Mouse (Mus musculus) frontal cortex, postnatal 10 days (tissue): ENCODE measurements around the gene Rab36.

Experiments used
- DNase-seq, 2 experiments: peaks; one replicate each; pipeline ENCODE4 v3.0.0; 2022; ENCODE audit warnings: low spot score in 2 of 2, mixed read lengths in 1 of 2

The Rab36 gene

GRCm38 (mm10) chr10:75044459-75044858, 7.6 kb downstream of the Rab36 start:
- no peak for DNase-seq

- DNase-seq = no peak
These were observed 9.0 kb downstream of the Rab36 start for GRCm38 (mm10) chr10:75045831-75046230.

DNA sequence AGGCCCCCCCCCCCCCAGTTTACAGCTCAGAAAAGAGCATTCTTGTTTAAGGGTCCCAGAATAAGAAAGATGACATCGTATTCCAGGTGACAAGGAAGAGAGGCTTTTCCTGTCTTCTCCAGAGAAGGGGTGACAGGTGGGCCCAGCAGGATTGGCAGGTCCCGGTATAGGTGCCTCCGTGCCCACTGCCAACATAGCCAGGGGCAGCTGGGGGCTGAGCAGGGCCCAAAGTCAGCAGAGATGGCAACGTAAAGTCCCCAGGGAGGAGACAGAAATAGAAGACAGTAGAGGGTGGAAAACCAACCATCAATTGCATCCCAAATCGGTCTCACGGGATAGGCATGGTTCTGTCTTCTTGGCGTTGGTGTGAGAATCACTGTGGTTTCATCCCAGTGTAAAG, 11.9 kb downstream of the Rab36 start:
- DNase-seq = no peak

- DNase-seq = no peak
These were observed 14.7 kb downstream of the Rab36 start for GRCm38 (mm10) chr10:75051364-75052074.

GRCm38 (mm10) chr10:75052902-75053301, 16.0 kb downstream of the Rab36 start:
- no peak for DNase-seq

- no peak for DNase-seq
These were observed 16.8 kb downstream of the Rab36 start for GRCm38 (mm10) chr10:75053655-75054054.

GRCm38 (mm10) chr10:75054125-75054524, 17.3 kb downstream of the Rab36 start:
- no peak for DNase-seq

- DNase-seq = no peak
These were observed 18.8 kb downstream of the Rab36 start for GRCm38 (mm10) chr10:75055672-75056071.

GRCm38 (mm10) chr10:75056255-75056654, 19.4 kb downstream of the Rab36 start:
- no peak for DNase-seq

GRCm38 (mm10) chr10:75058336-75058735, 21.5 kb downstream of the Rab36 start:
- no peak for DNase-seq

DNA sequence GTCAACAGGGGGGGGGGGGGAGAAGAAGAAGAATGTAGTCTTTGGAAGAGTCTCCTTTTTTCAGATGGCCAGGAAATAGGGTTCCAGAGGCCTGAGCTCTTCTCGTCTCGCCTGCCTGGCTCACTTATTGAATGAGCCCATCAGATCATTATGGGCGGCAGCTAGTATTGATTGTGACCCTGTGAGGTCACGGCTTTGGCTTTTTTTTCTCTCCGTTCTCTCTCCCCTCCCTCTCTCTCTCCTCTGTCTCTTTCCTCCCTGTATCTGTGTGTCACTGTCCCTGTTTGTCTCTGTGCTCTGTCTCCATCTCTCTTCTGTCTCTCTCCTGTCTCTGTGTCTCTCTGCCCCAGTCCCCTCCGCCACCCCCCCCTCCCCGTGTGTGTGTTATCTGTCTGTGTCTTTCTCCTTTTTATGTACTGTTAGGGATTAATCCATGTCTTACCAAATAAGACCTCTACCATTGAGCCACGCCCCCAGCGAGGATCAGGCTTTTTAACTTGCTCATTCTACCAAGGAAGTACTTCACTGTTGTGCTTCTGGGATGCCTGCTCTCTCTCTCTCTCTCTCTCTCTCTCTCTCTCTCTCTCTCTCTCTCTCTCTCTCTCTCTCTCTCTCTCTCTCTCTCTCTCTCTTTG, 22.0 kb downstream of the Rab36 start:
- DNase-seq = no peak

GRCm38 (mm10) chr10:75059396-75059795, 22.5 kb downstream of the Rab36 start:
- DNase-seq = peak in 1 of 2 experiments; percentile 74

GRCm38 (mm10) chr10:75060217-75060842, 23.5 kb downstream of the Rab36 start, which contains the start of gene Bcr:
Gene Bcr (plus strand): TSS chr10:75060592.
- DNase-seq = peak in 1 of 2 experiments; percentile 78

- peak in 1 of 2 experiments; percentile 42 for DNase-seq
These were observed 24.0 kb downstream of the Rab36 start for GRCm38 (mm10) chr10:75060843-75061235.

DNA sequence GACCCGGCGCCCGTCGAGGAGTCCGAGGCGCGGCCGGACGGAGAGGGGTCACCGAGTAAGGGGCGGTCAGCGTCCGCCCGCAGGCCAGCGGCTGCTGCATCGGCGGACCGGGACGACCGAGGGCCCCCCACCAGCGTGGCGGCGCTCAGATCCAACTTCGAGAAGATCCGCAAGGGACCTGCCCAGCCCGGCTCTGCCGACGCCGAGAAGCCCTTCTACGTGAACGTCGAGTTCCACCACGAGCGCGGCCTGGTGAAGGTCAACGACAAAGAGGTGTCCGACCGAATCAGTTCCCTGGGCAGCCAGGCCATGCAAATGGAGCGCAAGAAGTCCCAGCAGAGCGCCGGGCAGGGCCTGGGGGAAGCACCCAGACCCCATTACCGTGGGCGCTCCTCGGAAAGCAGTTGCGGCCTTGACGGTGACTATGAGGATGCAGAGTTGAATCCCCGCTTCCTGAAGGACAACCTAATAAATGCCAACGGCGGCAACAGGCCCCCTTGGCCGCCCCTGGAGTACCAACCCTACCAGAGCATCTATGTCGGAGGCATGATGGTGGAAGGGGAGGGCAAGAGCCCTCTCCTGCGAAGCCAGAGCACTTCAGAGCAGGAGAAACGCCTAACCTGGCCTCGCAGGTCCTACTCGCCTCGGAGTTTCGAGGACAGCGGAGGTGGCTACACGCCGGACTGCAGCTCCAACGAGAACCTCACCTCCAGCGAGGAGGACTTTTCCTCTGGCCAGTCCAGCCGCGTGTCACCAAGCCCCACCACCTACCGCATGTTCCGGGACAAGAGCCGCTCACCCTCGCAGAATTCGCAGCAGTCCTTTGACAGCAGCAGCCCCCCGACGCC, 24.7 kb downstream of the Rab36 start:
- DNase-seq = no peak

DNA sequence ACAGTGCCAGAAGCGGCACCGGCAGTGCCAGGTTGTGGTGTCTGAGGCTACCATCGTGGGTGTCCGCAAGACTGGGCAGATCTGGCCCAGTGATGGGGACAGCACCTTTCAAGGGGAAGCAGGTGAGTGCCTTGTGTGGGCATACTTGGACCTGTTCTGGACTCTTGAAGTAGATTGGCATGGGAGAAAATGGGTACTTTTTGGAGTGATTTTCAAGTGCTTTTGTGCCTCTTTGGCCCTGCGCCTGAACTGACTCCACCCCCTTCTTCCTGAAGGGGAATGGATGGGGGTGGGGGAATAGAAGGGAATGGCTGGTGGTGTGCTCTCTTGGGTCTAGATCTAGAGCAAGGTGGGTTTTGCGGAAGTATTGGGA, 25.3 kb downstream of the Rab36 start:
- no peak for DNase-seq

GRCm38 (mm10) chr10:75062621-75063020, 25.8 kb downstream of the Rab36 start:
- DNase-seq = no peak

DNA sequence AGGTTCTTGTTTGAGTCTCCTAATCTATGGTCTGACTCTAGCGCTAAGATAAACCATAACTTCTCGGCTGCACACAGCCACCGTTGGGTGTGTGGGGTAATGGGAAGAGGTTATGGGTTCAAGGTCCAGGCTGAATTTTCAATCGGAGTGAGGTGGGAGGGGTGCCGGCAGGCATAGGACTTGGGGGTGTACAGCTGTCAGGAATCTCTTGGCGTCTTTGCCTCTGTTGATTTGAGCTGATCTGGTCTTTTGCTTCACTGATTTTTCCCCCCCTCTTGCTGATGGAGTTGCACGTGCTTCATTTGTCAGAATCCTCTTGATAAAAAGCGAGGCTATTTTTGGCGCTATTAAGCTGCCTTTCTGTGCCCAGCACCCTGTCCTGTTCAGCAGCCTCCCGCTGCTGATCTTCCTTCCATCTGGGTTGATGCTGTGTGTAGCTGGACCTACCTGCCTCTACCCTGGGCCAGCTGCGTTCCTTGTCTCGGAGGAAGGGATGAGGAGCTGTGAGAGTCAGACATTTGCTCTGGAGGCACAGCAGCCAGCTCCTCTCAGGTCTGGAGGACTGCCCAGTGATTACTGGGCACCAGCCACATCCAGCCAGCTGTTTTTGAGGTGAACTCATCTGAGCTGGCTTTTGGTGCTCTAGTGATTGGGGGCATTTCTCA, 26.6 kb downstream of the Rab36 start:
- DNase-seq = no peak

- DNase-seq = no peak
These were observed 28.8 kb downstream of the Rab36 start for GRCm38 (mm10) chr10:75065691-75066090.

DNA sequence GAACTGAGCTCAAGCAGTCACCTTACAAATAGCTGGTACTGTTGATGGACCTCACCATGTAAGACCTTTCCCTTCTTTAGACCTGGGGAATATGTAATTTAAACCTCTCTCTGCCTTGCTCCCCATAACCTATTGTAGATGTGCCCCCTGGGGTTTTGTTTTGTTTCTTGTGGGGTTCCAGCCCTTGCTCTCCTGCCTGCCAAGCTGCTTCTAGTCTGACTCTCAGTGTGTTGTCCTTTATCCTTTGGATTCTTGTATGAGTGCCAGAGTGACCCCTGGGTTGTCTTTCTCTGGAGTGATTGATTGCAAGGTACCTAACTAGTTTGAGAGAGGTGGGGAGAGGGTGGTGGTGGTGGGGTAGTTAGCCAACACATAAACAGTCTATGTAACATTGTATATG, 30.6 kb downstream of the Rab36 start:
- DNase-seq = no peak

DNA sequence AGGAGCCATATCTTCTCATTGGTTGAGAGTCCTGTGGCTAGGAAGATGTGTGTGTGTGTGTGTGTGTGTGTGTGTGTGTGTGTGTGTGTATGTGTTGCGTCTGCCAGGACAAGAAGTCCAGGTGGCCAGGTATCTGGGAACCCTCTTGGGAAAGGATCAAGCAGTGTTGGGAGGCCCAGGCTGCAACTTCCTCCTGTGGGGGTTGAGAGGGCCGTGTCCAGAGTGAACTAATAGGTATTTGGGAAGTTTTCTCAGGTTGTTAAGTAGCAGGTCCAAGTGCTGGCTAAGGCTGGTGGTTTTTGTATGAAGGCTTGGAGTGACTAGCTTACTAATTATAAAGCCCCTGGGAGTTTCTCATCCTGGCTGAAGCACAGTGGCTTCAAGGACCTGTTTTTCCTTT, 31.2 kb downstream of the Rab36 start:
- no peak for DNase-seq
